Mouse (Mus musculus): ENCODE data around the gene Sult4a1. TPM values are rescaled to one million over a fixed set of nuclear protein-coding genes. Genes with fewer than 3 reads are reported as not detected.
"Not testable (repeated sequence)": the region's sequence is repeated elsewhere in the genome, so short reads cannot be mapped to it uniquely, and the experiment has no call there.

The Sult4a1 gene
- total RNA-seq, 2 experiments from 2014 or later: 434 to 449 TPM

DNA sequence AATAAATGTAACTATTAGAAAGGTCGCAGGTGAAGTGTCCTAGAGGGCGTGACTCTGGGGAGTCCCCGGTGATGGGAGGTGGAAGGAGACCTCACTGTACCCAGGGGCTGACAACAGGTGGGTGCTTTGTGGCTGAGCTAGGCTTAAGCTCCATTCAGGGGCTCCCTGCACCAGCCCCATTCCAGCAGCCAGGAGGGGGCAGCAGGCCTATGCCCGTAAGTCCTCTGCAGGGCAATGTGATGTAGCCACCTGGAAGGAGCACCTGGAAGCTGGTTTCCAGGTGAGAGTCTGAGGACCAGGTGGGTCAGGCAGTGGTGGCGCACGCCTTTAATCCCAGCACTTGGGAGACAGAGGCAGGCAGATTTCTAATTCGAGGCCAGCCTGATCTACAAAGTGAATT, 18.5 kb upstream of the Sult4a1 start:
- no peak for DNase-seq (ENCODE audit: extremely low spot score in 1 of 2, low spot score in 2 of 2)
- H3K27ac ChIP-seq: no peak overlapping the region
- TF ChIP-seq CTCF (IDR thresholded peaks at IDR 0.05): no peak; the same call in 1 of the 2 replicates
- no peak overlapping the region for H3K4me3 ChIP-seq
- intact Hi-C loops (cut with DNase I): loop anchor here (5.0 kb wide), 1 partner anchor 43 kb away; the partner anchor contains the start of gene Pnpla3

DNA sequence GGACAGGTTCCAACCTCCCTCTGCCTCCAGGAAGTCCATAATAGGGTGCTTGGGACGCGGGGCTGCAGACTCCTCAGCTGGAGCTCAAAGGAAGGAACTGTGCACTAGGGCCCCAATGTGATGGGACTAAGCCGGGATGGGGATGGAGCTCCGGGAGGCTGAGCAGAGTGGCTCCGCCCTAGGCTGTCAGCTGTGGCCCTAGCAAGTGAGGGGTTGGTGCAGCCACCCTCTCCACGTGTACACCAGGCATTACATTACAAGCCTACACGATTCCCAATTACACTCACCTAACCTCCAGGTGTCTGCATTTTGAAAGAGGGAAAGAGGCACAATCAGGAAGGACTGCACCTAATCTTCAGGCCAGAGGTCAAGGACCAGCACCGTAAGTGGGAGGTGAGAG, 17.5 kb upstream of the Sult4a1 start, which contains the start of gene Pnpla5:
Pnpla5 (minus strand) TSS at position 101 of the 400 bp plus-strand sequence.
- no peak for DNase-seq (ENCODE audit: extremely low spot score in 1 of 2, low spot score in 2 of 2)
- Histone ChIP-seq H3K27ac (no peak within 1 kb of the TSS), H3K4me3 (no peak within 1 kb of the TSS)
- intact Hi-C loops (cut with DNase I): loop anchor here (5.0 kb wide), 1 partner anchor 44 kb away; the partner anchor contains the start of gene Pnpla3
- no peak for TF ChIP-seq CTCF (IDR thresholded peaks at IDR 0.05)

DNA sequence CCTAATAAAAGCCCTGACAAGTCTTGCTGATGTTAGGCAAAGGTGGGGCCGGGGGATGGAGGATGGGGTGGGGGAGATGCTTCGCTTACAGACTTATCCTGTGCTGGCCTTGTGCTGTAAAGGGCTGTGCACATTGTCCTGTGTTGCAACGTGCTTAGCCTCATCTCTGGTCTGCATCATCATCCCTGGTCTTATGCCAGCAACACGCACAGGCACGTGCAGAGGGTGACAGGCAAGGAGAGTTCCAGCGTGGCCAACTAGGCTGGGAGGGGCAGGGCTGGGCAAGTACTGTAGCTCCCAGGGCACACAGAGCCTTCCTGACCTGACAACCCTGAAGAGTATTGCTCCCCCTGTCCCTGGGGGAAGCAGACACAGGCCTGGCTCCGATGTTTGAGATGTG, 15.5 kb upstream of the Sult4a1 start:
- no peak for TF ChIP-seq CTCF (IDR thresholded peaks at IDR 0.05)
- no peak overlapping the region for H3K27ac ChIP-seq
- intact Hi-C loops (cut with DNase I): loop anchor here (5.0 kb wide), 1 partner anchor 46 kb away; the partner anchor contains the start of gene Pnpla3
- no peak overlapping the region for H3K4me3 ChIP-seq
- DNase-seq (ENCODE audit: extremely low spot score in 1 of 2, low spot score in 2 of 2): no peak

DNA sequence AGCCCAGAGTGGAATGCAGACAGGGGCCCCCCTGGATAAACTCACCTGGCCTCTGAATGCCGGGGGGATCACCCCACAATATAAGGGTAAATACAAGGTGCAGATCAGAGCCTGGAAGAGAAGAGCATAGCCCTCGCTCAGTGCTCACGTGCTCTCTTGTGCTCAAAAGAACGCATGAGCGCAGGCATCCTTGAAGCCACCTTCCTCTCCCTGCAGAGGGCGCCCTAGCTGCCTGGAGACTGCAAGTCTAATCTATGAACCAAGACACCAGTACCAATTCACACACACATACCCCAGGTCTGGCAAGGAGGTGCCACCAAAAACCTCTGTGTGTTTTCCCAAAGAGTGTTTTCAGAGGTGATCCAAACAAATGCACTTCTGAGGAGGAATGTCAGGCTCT, 15.1 kb upstream of the Sult4a1 start:
- DNase-seq (ENCODE audit: extremely low spot score in 1 of 2, low spot score in 2 of 2): no peak
- Histone ChIP-seq H3K27ac (no peak overlapping the region), H3K4me3 (no peak overlapping the region)
- intact Hi-C loops (cut with DNase I): loop anchor here (5.0 kb wide), 1 partner anchor 47 kb away; the partner anchor contains the start of gene Pnpla3
- peak; percentile 52 for TF ChIP-seq CTCF (IDR thresholded peaks at IDR 0.05)

DNA sequence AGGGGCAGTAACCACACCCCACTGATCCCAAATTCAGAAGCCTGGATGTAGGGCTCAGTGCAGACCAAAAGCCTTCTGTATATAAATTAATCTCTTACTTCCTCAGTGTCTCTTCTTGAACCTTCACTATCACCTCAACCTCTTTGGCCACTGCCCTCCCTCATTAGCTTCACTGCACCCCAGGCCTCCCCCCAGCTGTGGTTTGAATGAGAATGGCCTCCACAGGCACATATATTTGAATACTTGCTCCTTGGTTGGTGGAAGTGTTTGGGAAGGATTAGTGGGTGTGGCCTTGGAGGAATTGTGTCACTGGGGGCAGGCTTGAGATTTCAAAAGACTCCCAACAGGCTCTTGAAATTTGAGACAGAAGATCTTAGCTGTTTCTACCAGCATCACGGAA, 10.9 kb upstream of the Sult4a1 start:
- H3K27ac ChIP-seq: no peak overlapping the region
- no peak for TF ChIP-seq CTCF (IDR thresholded peaks at IDR 0.05)
- intact Hi-C loops (cut with DNase I): loop anchor here (5.0 kb wide), 1 partner anchor 516 kb away; no protein-coding TSS in a partner anchor
- no peak overlapping the region for H3K4me3 ChIP-seq
- DNase-seq (ENCODE audit: extremely low spot score in 1 of 2, low spot score in 2 of 2): no peak

DNA sequence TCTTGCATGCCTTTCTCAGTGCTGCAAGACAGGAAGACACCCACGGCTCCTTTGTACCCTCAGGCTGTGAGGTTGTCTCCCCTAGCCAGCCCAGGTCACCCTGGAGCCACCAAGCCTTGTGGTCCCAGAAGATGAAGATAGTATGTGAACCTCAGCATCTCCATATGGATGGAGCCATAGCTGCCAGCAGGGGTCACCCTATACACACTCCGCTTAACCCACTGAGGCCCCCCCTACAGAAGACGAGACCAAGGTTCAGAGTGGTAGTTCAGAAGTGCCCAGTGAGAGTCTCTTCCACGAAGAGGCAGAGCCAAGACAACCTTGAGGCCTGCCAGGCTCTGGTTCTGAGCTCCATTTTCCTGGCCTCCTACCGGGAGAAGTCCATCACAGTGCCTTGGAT, 10.2 kb upstream of the Sult4a1 start:
- Histone ChIP-seq H3K4me3 (no peak overlapping the region), H3K27ac (no peak overlapping the region)
- TF ChIP-seq CTCF (IDR thresholded peaks at IDR 0.05): peak; percentile 44
- intact Hi-C loops (cut with DNase I): loop anchor here (5.0 kb wide), 1 partner anchor 517 kb away; no protein-coding TSS in a partner anchor
- no peak for DNase-seq (ENCODE audit: extremely low spot score in 1 of 2, low spot score in 2 of 2)

DNA sequence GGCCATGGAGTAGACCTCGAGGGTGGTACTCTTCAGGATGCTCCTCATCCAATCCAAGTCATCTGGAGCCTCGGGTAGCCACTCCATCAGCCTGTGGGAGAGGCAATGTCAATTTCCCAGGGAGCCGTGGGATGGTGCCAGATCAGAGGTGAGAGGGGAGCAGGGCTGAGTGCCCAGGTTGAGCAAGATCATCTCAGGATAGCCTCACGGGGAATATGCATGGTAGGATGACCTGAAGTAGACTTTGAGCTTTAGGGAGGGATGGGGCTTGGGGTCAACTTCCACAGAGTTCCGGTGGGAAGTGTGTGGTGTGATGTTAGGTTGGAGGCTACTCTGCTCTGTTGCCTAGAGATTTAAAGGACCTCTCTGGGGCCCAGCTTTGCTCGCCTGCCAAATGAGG, 8.3 kb upstream of the Sult4a1 start:
- Histone ChIP-seq H3K4me3 (no peak overlapping the region), H3K27ac (no peak overlapping the region)
- TF ChIP-seq CTCF (IDR thresholded peaks at IDR 0.05): no peak
- no peak for DNase-seq (ENCODE audit: extremely low spot score in 1 of 2, low spot score in 2 of 2)
- intact Hi-C loops (cut with DNase I): no loop called here

DNA sequence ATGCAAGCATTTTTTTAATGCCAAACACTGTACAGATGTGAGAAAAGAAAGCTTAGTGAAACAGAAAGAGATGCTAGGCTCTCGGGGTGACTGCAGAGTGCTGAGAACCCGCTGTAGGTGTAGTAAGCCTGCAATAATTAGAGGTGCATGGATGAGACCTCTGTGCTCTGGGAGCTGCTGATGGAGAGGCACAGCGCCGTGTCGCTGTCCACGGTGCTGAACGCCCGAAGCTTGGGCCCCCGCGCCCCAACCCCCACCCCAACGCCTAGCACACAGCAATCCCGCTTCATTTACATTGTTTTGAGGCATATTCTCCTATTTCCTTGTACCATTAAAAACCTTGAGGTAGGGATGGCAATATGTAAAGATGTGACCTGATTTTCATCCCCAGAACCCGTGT, 3.3 kb upstream of the Sult4a1 start:
- intact Hi-C loops (cut with DNase I): no loop called here
- no peak overlapping the region for H3K4me3 ChIP-seq
- no peak for TF ChIP-seq CTCF (IDR thresholded peaks at IDR 0.05)
- H3K27ac ChIP-seq: no peak overlapping the region
- DNase-seq (ENCODE audit: extremely low spot score in 1 of 2, low spot score in 2 of 2): no peak

DNA sequence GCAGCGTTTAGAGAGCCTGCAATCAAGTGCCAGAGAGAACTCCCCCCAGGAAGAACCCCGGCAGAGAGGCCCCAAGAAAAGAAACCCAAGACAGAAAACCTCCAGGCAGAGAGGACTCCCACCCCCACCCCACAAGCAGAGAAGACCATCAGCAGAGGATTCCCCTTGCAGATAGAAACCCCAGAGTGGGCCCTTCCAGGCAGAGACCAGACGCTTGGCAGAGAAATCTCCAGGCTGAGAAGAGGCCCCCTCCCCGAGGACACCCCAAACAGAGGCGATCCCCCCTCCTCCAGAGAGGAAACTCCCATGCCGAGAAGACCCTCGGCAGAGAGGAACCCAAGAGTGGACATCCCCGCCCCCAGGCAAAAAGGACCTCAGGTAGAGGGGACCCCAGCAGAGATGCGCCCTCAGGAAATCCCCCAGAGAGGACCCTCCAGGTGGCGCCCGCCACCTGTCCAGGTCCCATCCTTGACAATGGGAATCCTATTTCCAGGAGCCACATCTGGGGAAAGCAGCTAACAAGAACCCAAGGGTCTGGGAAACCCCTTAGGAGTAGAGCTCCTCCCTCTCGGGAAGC, 458 bp upstream of the Sult4a1 start:
- Histone ChIP-seq H3K27ac (peak overlapping the region; percentile 95), H3K4me3 (peak overlapping the region; percentile 87)
- TF ChIP-seq CTCF (IDR thresholded peaks at IDR 0.05): no peak
- intact Hi-C loops (cut with DNase I): no loop called here
- DNase-seq (ENCODE audit: extremely low spot score in 1 of 2, low spot score in 2 of 2): no peak

DNA sequence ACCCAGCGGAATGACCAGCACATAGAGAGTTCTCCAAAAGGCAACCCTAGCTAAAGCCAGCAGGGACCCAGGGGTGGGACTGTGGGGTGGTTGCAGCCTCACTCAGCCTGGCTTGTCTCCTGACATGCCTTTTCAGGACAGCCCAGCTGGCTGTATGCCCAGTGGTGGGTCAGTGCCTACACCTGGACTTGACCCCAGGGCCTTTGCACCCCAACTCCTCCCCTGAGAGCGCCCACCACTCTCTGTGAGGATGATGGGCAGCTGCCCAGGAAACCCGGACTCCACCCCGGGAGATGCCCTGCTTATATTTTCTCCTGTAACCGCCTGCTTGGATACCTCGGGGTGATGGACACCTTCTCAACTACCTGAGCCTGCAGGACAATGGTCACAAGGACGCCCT, 928 bp downstream of the Sult4a1 start:
- no peak for TF ChIP-seq CTCF (IDR thresholded peaks at IDR 0.05)
- no peak for DNase-seq (ENCODE audit: extremely low spot score in 1 of 2, low spot score in 2 of 2)
- Histone ChIP-seq H3K27ac (peak overlapping the region; percentile 95), H3K4me3 (peak overlapping the region; percentile 87)
- intact Hi-C loops (cut with DNase I): no loop called here

DNA sequence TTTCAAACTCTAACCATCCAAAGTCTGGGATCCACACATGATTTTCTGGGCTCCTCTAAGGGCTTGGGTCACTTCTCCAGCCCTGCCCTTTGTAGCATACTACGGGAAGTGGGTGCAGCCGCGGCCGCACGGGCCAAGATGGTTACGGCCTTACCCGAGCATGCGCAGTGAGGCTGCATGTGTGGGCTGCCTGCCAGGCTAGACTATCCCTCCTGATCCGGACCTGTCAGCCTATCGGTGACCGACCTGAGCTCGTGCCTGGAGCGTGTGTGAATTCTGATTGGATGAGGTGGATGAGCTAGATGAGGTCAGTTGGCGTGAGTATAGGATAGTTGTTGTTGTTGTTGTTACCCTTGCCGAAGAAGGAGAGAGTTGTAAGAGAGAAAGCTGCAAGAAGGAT, 8.0 kb downstream of the Sult4a1 start:
- intact Hi-C loops (cut with DNase I); DNase-seq (ENCODE audit: extremely low spot score in 1 of 2, low spot score in 2 of 2); H3K27ac ChIP-seq; H3K4me3 ChIP-seq: not testable (repeated sequence)

DNA sequence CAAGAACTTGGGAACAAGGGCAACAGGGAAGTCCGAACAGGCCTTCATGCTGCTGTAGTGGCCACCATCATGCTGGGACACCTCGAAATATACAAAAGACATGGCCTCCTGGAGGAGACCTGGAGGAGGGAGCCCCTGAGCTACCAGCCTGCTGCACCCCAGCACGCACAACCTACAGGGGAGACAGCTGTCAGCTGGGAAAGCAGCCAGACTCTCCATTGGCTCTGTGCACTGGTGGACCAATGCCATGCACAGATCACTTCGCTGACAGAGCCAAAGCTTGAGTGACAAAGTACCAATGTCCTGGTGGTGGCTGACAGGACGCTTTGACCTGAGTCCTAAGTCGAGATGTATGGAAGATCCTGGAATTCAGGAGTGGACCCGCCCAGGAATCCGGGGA, 9.5 kb downstream of the Sult4a1 start:
- DNase-seq (ENCODE audit: extremely low spot score in 1 of 2, low spot score in 2 of 2): no peak
- TF ChIP-seq CTCF (IDR thresholded peaks at IDR 0.05): no peak
- no peak overlapping the region; the same call in 1 of the 2 replicates for H3K27ac ChIP-seq
- no peak overlapping the region for H3K4me3 ChIP-seq
- intact Hi-C loops (cut with DNase I): no loop called here

DNA sequence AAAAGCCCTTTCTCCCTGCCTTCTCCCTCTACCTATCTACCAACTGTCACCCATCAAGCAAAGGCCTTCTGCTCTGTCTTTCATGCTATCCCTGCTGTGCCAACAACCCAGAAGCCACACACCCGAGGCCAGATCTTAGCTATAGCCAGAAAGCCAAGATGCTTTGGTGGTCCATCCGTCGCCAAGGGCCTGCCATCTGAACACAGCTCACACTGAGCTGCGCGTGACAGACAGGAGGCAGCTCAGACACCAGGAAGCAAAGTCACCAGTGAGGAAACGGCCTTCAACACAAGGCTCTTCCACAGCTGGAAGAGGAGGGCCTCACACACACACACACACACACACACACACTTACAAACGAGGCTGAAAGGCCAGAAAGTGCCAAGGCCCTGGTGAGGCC, 10.6 kb downstream of the Sult4a1 start:
- intact Hi-C loops (cut with DNase I): no loop called here
- Histone ChIP-seq H3K4me3 (no peak overlapping the region), H3K27ac (no peak overlapping the region)
- no peak for TF ChIP-seq CTCF (IDR thresholded peaks at IDR 0.05)
- DNase-seq (ENCODE audit: extremely low spot score in 1 of 2, low spot score in 2 of 2): no peak

Measured in left cerebral cortex, adult 2 months (tissue).